Mouse (Mus musculus) liver, adult 2 months (tissue): Measurements from ENCODE around the gene Maip1.

Experiments
- CTCF ChIP-seq: fragments of 200-500 bp; IDR thresholded peaks from 2 replicates; pipeline ENCODE4 v1.5.1; 2011; ENCODE audit warnings: low read depth, low read length, control low read depth
- POLR2A ChIP-seq: fragments of 200-500 bp; IDR thresholded peaks from 2 replicates; pipeline ENCODE4 v1.6.1; 2011; ENCODE audit warnings: low read length, control low read depth; ENCODE audit not compliant: insufficient read depth; ENCODE audit errors: extremely low read depth

DNA sequence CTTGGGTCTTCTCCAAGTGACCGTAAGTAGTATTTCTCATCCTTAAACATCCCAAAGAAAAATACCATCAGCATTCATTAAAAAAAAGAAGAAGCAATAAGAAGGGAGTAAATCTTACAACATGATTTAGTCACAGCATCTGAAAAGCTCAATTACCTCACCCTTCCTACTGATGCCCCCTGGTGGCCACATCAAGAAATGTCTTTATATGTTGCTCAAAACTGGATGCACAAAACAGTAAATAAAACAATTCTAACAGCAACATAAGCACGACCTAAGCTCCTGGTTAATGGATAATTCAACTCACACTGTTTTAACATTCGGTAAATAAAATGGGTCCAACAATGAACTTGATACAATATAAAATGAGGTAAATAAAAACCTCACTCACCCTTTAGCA is 12.1 kb upstream of the Maip1 start:
- TF ChIP-seq POLR2A: no peak
- TF ChIP-seq CTCF: peak; percentile 30
